Mouse (Mus musculus): ENCODE measurements around the gene Adipor2.

The Adipor2 gene

GRCm38 (mm10) chr6:119314751-119315476 is 102.6 kb downstream of the Adipor2 start:
- DNase-seq (ENCODE audit: extremely low spot score, low spot score) = no peak

- no peak for DNase-seq (ENCODE audit: extremely low spot score, low spot score)
Observed at GRCm38 (mm10) chr6:119313588-119314375, 103.7 kb downstream of the Adipor2 start.

- DNase-seq (ENCODE audit: extremely low spot score, low spot score) = no peak
Observed at GRCm38 (mm10) chr6:119313096-119313495, 104.4 kb downstream of the Adipor2 start.

- no peak for DNase-seq (ENCODE audit: extremely low spot score, low spot score)
Observed at GRCm38 (mm10) chr6:119312381-119312780, 105.1 kb downstream of the Adipor2 start.

GRCm38 (mm10) chr6:119310176-119310575 is 107.3 kb downstream of the Adipor2 start:
- DNase-seq (ENCODE audit: extremely low spot score, low spot score) = no peak

- DNase-seq (ENCODE audit: extremely low spot score, low spot score) = no peak
Observed at GRCm38 (mm10) chr6:119307867-119308413, 109.6 kb downstream of the Adipor2 start.

- no peak for DNase-seq (ENCODE audit: extremely low spot score, low spot score)
Observed at GRCm38 (mm10) chr6:119303331-119303730, 114.2 kb downstream of the Adipor2 start.

Measured in neural tube, embryonic 10.5 days (tissue).